Mouse (Mus musculus) c-Kit-positive CD71-negative TER-119-negative erythroid progenitor cells, embryonic 14.5 days (primary cell): ENCODE measurements around the gene Rbfox1.

Experiments used
- DNase-seq: peaks from one replicate; pipeline ENCODE4 v3.0.0-alpha.2; 2013; ENCODE audit warnings: low read depth

The Rbfox1 gene

DNA sequence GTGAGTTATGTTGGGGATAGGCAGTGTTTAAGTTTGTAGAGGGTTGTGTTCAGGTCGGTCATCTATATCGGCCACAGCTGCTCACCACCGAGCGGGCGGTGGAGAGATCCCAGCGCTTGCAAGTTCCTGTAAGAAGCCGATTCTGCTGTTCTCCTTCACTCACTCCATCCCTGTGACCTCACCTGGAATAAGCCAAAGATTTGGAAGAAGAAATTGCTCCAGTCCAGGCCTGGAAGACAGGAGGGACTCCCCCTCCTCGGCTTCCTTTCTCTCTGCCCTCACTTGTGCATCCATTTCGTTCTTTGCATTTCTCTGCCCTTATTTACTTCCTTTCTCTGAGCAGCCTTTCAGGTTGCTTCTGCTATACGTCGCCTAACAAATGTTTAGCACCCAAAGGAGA, 465.1 kb downstream of the Rbfox1 start:
- no peak for DNase-seq

DNA sequence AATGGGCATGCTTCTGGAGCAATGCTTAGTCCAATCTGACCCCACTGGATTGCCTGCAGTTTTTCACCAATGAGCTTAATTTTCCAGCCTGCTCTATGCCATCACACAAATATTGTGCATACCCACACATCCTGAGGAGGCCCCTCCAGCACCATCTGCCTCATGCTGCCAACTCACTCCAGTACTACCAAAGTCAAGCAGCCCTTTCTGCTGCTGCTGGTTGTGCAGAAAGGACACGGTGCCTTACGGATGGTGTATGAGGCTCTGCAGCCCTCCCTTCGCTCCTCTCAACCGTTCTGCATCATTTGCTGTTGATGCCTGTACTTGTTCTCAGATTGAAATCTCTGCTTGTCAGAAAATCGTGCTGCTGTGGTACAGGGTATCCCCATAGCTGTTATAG, 468.0 kb downstream of the Rbfox1 start:
- no peak for DNase-seq

DNA sequence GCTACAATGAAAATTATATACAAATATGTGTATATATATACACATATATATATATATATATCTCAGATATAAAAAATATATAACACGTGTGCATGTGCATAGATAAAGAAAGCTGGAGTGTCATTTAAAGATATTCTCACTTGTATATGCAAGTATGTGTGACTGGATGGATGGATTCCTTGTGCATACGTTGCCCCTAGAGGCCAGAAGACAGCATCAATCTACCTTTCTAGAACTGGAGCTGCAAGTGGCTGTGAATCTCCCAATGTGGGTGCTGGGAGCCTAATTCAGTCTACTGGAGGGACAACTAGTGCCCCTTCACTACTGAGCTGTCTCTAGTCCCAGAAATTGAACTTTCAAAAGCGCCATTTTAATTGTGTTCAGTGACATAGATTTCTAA, 471.8 kb downstream of the Rbfox1 start:
- no peak for DNase-seq

DNA sequence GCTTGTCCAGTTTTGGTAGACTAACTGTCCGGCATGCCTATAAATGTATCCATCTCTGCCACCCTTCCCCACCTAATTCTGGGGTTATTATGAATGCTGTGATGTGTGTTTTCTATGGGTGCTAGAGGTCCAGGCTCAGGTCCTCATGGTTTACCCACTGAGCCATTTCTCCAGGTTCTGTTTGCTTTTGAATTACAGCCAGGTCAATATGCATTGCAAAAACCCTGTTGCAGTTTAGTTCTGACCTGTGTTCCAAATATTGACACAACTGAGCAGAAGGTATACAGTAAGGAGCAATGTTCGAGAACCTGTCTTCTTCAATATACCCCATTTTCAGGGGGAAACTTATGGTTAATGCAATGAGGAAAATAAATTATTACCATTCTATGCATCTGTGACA, 480.6 kb downstream of the Rbfox1 start:
- DNase-seq = no peak

DNA sequence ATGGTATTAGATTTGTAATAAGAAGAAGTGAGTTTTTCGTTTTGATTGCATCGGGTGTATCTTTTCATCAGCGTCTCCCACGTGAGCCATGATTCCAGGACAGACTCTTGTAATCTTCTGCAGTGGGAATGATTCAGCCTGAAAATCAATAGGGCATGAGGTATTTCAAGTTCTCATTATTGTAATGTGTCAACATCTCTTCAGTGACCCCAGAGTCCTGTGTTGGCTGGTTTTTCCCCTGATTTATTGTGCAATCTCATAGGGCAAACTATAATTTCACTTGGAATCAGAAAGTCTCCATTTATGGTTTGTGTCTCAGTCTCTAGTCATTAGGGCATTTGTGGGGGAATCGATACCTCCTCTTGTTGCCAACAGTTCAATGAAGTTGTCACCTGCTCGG, 481.5 kb downstream of the Rbfox1 start:
- no peak for DNase-seq

DNA sequence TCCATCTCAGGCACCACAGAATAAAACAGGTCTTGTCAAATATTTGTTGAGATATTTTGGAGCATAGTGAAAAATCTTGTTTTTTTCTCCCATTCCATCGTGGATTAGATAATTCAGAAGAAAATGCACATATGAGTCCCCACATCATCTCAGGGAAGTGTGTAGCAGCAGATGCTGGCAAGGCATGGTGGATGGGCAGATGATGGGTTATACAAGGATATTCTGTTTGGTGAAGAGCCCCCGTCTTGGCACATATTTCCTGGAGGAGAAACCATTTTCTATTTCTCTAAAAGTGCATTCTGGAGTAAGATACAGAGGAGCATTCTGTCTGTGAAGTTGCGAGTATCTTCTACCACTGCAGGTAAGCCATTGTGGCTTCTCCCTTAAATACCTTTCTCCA, 495.8 kb downstream of the Rbfox1 start:
- no peak for DNase-seq

DNA sequence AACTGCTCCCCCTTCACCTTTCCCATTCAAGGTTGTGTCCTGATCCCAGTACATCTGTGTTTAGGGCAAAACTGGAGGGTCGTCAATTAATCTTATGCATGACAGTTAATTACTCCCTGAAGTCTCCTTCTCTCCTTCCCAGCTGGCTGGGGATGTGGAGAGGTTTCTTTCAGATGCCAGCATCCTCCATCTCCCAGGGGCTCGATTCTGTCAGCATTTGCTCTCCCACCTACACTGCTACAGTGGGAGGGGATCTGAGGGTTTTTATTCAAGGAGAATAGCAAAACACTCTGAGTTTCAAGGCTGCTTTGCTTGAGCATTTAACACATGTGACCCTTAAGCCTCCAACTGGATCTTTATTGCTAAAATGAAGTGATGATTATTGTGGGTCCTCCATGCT, 496.4 kb downstream of the Rbfox1 start:
- no peak for DNase-seq

DNA sequence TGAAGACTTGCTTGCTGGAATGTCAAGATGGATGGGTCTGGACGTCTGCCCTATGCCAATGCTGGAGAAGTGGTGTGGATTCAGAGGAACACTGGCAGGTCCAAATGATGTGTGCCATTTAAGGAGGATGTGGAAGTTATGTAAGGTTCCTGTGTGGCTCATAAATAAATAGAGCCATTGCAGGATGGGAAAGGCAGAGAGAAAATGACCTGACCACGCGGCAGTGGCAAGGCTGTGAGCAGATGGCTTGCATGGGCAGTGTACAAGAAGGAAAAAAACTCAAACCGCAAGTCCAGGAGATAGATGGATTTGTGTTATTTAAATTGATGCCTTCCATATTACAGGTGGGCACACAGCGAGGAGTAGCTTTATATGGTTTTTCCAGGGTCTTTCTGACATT, 497.6 kb downstream of the Rbfox1 start:
- DNase-seq = no peak

DNA sequence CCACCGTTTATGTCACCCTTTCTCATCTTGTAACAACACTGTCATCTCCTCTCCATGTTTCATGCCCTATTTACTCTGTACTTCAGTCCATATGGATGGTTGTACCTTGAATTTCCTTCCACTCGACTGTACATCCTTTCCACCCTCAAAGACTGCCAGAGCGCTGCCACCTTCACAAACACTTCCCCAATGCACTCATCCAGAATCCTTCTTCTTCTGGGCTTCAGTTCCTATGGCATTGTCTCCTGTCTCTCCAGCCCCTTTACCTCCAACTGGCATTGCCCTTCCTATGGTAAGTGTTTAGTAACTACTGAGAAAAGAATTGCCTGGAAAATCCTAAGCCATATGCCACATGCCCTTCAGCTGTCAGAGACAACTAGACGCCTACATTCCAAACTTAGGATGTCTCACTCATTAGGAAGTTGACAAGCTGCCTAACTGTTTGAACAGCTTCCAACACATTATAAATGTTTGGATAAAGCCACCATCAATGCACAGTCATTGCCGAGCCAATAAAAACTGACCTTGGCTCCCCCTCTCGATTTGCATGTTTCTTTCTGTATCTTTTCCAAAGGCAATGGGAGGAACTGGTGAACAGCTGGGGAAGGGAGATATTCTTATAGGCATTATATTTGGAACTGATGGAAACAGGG, 505.2 kb downstream of the Rbfox1 start:
- no peak for DNase-seq

DNA sequence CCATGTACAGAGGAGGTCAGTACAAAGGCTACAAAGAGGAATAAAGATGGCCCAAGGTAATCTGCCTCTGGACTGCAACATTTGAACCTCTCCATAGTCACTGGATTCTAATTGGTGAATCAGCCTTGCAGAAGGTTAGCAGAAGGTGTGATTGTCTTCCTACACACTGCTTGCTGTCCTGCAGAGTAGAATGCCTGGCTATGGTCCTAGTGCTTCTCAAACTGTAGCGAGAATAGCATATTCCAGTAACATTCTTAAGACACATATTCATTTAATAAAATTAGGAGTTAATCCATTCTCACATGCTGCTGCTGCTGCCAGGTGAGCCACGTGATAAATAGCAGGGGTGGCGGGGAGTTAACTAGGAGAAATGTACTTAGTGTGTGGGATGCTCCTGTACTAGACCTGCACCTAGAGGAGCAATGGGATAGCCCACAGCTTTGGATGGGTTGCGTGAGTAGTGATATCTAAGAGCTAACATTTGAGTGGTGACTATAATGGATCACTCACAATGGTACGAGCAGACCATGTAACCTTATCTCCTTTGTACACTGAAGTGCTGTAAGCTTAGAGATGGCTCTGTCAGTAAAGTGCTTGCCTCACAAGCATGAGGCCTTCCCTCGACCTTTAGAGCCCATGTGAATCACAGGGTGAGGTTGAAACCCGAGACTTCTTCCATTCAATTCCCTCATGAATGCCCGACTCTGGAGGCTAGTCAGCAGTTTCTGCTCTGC, 511.7 kb downstream of the Rbfox1 start:
- DNase-seq = no peak

DNA sequence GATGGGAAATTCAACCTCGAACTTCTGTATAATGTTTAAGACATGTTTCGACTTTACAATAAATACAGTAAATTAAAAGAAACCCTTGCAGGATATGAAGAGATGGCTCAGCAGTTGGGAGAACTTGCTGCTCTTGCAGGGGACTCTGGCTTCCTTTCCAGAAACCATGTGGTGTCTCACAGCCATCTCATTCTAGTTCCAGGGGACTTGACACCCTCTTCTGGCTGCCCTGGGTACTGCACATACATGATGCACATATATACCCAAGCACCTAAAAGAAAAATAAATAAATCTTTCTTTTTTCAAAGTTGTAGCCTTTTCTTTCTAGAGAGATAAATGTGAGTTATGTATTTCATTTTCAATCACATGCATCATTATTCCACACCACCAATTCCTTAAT, 512.5 kb downstream of the Rbfox1 start:
- DNase-seq = no peak

DNA sequence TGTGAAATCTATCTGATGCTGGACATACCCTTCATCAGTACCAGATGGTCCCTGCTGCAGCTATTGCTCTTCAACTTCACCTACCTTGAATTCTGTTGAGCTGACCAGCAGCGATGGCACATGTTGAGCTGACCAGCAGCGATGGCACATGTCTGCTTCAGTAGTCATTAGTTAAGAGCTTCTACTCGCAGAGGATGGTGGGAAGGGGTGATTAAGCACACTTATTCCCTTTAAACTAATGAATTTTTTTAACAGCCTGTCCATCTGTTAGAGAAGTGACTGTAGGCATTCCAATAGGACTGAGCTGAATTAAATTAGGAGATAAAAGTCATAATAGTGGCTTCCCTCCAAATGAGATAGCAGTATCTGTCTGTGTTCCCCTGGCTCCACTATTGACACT, 517.7 kb downstream of the Rbfox1 start:
- no peak for DNase-seq

DNA sequence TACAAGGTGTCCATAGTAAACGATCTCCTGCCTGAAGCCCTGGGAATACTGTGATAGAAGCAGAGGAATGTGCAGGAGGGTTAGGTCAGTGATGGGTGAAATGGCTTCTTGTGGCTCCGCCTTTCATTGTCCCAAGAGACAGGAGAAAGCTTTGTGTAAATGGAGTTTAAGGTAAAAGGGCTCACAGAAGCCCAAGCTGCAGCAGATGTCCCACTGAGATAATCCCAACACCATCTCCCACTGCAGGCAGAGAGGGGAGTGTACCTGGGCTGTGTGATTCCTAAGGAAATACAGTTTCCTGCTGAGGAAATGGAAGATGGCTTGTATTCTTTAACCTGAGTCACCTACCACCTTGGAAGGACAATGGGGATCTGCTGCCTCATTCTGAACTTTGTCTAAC, 529.7 kb downstream of the Rbfox1 start:
- DNase-seq = no peak

DNA sequence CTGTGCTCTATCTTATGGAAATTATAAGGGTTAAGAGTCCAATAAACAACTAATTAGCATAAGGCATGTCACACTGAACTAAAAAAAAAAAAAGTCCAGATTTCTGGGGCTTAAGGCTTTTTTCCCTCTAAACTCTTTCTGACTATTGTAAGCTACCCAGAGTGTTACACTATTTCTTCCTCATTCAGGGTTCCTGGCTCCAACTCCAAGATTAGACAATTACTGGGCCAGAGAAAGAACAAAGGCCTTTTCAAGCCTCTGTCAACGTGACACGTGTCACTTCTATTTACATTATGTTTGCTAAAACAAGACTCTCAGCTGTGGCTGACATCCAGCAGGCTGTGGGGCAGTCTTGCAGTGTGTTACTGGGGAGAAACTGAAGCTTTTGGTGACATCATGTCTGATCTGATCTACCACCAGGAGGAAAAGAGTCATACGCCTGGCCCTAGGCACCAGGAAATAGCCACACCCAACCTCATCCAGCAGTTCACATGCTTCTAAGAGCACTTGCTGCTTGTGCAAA, 536.5 kb downstream of the Rbfox1 start:
- DNase-seq = no peak

DNA sequence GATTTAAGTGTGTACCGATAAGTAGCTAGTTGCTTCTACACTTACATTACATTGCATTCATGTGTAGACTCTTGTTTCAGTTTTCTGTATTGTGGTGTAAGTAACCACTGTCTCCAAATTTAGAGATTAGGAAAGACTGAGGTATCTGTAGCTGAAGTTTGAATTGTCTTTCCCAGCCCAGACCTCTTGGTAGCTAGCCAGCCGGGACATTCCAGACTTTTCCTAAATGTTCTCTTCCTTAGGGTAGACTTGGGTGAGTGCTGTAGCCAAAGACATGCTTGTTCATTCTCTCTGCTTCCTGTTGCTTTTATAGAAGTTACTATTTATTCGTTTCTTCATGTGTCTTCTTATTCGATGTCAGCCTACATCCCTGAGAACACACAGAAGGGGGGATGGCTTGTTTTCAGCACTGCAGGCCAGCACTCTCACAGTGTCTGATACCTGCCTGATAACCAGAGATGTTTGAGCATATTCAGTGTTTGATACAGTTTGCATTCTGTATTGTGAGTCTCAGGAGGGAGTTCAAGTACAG, 538.8 kb downstream of the Rbfox1 start:
- no peak for DNase-seq

DNA sequence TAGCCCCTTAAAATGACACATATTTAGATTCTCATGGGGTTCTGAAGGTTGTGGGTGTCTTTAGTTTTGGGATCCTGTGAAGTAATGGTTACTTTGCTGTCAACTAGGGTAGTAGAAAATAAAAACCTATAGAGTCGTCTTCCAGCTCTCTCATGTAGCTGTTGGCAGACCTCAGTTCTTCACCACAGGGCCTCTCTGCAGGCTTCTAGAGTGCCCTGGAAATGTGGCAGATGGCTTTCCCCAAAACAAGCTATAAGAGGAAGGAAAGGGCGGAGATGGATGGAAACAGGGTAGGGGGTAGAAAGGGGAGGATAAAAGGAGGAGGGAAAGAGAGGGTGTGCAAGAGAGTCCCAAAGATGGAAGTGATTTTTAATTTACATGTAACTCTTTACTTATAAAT, 539.6 kb downstream of the Rbfox1 start:
- no peak for DNase-seq

DNA sequence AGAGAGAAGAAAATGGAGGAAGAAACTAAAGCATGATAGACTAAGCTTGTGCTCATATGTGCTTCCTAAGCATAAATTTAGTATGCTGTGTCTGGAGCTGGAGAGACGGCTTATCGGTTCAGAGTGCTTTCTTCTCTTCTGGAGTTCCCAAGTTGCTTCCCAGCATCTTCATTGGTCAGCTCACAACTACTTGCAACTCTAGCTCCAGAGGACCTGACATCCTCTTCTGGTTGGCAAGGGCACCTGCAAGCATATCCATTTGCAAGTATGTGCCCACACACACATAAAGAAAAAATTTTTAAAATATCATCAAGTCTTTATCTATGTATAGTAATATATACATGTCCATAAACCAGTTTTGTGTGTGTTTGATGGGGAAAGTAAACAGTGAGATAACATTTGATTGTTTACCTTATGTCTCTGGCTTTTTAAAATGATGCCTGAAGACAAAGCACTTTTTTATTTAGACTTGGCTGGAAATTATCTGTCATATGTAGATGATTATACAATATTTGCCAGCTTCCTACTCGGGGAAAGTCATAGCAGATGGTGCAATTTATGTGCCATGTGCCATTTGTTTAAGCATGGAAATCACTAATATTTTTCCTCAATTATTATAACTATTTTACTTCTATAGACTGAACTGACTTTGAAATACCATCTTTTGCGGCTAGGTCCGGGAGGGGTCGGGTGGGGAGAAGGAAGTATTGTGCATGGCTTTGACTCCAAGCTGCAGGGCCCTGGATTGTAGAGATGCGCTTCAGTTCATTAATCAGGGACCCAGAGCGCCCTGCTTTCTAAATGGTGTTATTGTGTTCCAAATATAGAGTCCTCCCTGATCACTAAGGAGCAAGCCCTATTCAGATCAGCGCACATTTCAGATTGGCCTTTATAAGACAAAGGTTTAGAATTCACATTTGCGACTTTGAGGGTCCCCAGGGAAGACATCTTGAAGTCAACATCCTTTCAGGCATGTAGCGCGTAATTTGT, 542.4 kb downstream of the Rbfox1 start:
- DNase-seq = no peak

DNA sequence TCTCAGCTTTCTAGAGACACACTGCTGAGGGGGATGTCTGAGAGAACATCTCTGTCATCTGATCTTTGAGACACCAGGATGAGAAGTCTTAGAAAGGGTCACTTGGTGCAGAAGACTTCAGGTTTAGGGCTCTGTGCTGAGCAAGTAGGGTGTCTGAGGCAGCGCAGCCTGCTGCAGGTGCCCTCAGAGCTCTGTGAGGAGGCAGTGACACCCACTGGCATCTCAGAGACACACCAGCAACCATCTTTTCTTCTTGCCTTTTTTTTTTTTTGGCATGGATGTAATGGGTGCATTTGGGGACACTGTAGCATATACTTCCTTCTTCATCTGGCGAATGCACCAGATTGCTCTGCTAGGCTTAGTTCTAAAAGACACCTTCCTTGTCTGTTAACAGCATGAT, 545.8 kb downstream of the Rbfox1 start:
- no peak for DNase-seq

DNA sequence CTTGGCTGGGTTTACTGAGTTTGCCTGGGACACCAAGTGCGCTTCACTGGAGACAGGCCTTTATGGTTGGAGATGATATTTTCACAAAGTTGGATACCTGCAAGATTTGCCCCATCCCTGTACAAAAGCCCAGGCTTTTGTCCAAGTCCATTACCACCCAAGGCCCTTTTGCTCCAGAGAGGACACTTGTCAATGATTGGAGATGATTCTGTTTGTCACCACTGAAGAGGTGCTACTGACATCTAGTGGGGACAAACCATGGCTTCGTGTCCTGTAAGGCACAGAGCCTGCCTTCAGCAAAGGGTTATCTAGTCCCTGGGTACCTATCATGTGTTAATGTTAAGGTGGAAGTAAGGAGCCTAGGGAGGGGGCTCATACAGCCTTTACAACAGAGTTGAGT, 551.3 kb downstream of the Rbfox1 start:
- DNase-seq = no peak

DNA sequence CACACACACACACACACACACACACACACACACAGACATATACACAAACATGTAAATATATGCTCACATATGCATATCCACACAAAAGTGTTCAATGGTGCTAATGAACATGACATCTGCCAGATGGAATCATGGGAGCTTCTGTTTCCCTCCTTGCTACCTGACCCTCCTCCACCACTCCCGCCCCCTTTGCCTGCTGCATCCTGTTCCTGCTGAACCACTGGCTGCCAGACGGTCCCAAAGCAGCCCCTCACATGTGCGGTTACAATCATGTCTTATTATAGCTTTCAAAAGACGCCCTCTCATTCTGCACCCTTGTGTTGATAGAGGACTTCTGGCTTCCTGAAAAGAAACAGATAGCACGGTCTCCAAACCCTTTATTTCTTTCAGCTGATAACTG, 563.1 kb downstream of the Rbfox1 start:
- no peak for DNase-seq

DNA sequence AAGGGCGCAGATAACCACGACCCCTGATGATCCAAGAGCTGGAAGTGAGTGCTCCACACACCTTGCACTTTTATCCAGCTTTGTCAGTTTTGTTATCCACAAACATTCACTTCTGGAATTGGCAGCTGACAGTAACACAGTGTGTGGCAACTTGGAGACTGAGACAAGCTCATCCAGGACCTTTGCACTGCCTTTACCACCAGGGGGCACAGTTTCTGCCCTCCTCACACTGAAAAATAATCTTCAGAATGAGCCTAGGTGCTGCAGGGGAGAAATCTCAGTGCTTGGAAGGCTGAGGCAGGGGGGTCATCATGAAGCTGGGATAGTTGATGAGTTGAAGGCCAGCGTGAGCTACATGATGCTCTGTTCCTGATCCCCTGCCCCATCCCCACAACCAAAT, 570.2 kb downstream of the Rbfox1 start:
- no peak for DNase-seq

DNA sequence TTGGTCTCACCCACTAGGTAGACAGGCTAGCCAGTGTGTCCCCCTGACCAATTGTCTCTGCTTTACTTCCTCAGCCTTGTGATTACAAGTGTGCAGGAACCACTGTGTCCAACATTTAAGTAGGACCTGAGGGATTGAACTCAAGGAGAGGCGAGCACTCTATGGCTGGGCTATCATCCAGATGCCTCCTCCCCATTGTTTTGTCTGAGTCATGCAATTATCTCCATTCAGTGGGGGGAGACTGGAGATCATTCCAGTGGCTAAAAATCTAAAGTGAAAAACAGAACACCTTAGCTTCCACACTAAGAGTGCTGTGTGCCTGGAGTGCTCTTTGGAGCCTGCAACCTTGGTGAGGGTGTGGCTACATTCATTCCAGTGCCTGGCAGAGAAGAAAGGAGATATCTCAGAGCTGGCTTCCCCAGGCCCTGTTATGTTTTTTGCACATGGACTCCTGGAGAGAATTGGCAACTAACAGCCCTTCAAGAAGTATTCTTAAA, 594.0 kb downstream of the Rbfox1 start:
- no peak for DNase-seq
